Mouse (Mus musculus) embryonic stem cell, embryonic (primary cell): ENCODE measurements at regions not wholly inside any gene's neighbourhood (a gene's known extent, or its start where the extent isn't known, plus 50 kb on each side); places are given as distances from the start of the nearest gene placed in this dataset.

ENCODE experiments used
- CTCF ChIA-PET, 4 experiments: fragments of 300-600 bp in 2 of 4; fragments of 350-600 bp in 2 of 4; sonication (Branson Sonifier 250); formaldehyde crosslinking; loops; one replicate each; lab custom pipeline; 2022; ENCODE audit warnings: inconsistent platforms in 2 of 4; lab: Charles Lee
- POLR2A ChIA-PET, 4 experiments: fragments of 300-600 bp in 2 of 4; fragments of 350-600 bp in 2 of 4; sonication (Branson Sonifier 250); formaldehyde crosslinking; loops; one replicate each; lab custom pipeline; 2022; ENCODE audit warnings: antibody characterized with exemption in 4 of 4, inconsistent platforms in 1 of 4; lab: Charles Lee

- POLR2A ChIA-PET: interaction anchor here in 2 of 4 experiments (0.9 to 1.7 kb wide), 2 partner anchors 10 to 11 kb away, joined by 3 to 4 read pairs; no protein-coding TSS in a partner anchor
- CTCF ChIA-PET: no interaction called here
These were observed 63.1 kb upstream of the Krtap11-1 start for GRCm38 (mm10) chr16:89633917-89634601.

GRCm38 (mm10) chr16:89632114-89632622, 61.2 kb upstream of the Krtap11-1 start:
- ChIA-PET POLR2A (interaction anchor here in 1 of 4 experiments (1.7 kb wide), 1 partner anchor 12 kb away, joined by 4 read pairs; no protein-coding TSS in a partner anchor), CTCF (no interaction called here)

GRCm38 (mm10) chr16:89631396-89632113, 60.6 kb upstream of the Krtap11-1 start:
- ChIA-PET CTCF (no interaction called here), POLR2A (no interaction called here)

DNA sequence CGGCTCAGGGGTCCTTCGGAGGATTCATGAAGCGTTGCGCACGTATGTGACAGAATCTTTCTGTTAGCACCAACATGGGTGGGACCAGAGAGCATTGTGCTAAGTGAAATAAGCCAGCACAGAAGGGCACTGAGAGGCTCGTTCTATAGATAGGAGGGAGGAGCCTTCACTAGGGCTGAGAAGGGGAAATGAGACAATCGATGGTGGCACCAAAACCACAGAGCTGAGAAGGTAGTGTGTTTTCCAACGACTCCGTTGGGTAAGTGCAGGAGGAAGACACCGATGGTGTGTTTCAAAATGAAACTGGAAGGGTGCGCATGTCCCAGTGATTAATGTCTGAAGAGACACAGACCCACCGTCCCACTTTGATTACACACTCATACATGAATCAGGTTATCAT, 54.7 kb upstream of the Krtap11-1 start:
- ChIA-PET POLR2A (no interaction called here), CTCF (no interaction called here)

DNA sequence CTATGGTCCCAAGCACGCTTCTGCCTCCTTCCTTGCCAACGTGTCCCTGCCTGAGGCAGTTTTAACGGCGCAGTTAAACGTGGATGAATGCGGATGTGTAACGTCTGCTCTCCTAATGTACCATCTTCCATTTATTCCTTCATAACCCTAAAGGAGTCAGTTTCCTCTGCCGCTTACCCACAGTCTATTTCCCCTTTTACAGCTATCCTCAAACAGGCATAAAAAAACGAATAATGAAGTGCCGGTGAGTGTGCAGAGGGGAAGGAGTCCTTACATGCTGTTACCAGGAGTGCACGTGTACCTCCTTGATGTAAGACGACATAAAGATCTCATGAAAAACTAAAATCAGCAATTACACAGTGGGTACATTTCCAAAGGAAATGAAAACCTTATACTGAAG, 54.3 kb upstream of the Krtap11-1 start:
- ChIA-PET POLR2A (no interaction called here), CTCF (no interaction called here)
